Mouse (Mus musculus): ENCODE data around the gene Syt1. TPM values are rescaled to one million over a fixed set of nuclear protein-coding genes. Genes with fewer than 3 reads are reported as not detected.

The Syt1 gene
- polyA plus RNA-seq, 2 experiments from 2014 or later = not detected

DNA sequence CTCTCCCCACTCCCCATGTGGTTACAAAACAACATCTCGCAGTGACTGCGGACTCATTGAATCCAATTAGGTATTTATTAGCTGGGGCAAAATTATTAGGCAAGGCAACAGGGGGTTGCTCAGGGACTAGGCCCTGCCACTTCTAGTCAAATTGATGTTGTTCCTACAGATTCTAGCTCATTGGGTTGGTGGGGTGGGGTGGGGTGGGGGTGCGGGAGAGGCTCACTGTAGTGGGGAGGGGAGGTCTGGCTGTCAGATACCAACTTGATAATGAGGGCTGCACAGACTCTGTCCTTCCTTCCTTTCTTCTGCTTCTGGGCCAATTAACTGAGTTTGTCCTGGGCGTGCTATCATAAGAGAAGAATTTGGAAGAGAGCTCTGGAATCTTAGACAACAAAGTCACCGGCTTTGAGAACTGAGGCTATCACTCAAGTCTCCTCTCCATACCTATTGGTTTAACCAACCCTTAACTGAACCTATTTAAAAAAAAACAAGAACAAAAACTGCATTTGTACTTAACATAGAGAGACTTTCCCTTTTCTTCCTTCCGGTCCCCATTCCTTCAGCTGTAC is 441.1 kb downstream of the Syt1 start:
- ATAC-seq = no peak

- ATAC-seq = no peak
Observed at GRCm38 (mm10) chr10:108568925-108569324, 441.9 kb downstream of the Syt1 start.

DNA sequence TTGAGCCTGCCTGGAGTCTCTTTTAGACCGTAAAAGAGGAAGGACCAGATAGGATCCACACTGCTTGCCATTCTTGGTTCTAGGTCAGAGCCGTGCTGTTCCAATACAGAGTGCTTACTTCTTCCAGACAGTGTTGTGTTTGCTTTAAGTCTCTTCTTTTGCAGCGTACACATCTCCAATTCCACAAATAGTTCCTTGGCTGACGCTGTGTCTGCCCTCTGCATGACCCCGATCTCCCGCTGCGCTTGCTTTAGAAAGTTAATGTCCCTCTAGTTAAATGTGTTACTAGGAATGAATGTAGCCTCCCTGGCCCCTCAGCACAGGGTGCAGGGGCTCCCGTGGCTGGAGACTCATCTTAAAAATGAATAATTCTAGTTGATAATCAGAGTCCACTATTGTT is 442.6 kb downstream of the Syt1 start:
- ATAC-seq = no peak

GRCm38 (mm10) chr10:108567456-108567855 is 443.3 kb downstream of the Syt1 start:
- ATAC-seq = no peak

GRCm38 (mm10) chr10:108559607-108559908 is 451.2 kb downstream of the Syt1 start:
- no peak for ATAC-seq

DNA sequence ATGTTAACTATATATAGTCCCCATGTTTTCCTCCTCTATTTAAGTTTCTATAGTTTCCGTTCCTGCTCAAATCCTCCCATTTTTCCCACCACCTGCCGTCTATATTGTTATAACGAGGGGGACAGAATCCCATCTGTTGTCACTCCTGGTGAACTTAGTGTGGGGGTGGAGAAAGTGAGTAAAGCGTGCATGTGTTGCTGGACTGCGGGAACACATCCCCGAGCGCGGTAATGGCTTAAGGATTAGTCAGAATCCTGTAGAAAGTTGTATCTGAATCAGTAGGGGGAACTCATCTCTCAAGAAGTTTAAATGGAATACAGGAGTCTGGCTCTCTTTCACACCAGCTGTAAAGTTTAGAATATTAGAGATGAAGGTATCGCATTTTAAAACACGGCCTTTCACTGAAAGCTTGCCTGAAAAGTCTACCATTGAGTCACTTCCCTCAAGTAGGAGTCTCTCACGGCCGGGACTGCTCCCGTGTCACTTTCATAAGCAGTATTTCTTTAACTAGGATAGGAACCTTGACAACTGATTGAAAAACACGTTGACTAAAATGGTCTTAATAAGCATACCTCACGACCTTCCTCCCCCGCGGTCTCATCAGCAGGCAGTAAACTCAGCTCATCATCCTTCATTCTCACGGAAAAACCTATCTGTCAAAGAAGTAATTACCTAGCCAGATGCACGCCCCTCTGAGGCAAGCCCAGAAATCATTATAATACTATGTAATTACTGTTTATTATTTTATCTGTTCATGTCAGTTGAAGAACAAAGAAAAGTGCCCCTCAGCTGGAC is 451.8 kb downstream of the Syt1 start:
- ATAC-seq = no peak

DNA sequence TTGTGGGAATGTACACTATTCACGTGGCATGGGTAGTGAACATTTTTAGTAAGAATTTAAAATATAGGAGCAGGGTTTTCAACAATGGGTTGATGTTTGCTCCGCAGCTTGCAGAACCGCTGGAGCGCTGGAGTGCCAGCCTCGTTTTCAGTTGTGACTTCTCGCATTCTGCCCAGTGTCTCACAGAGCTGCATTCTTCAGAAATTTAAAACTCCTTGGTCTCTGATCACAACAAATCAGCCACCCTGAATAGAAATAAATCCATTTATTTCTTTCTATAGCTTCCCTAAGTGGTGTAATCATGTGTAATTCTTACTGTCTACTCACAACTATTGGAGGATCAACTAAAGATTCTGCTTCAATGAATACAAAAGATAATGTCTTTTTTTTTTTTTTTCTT is 458.2 kb downstream of the Syt1 start:
- ATAC-seq = no peak

DNA sequence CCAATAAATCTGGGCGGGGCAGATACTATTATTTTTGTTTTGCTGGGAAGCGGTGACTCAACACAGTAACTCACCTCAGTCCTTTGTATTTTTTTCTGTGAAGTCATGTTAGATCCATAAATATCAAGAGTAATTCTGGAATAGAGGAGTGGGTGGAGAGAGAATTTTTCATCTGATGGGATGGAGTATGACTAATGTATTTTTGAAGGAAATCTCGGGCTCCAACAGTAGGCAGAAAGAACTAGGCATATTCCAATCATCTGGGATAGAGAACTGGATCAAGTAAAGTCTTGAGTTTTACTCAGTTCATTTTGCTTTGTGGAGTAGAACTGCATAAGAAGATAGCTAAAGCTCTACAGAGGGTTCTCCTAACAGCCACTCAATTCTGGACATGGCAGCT is 465.1 kb downstream of the Syt1 start:
- ATAC-seq = no peak

GRCm38 (mm10) chr10:108541555-108541954 is 469.2 kb downstream of the Syt1 start:
- ATAC-seq = no peak

GRCm38 (mm10) chr10:108538546-108538945 is 472.2 kb downstream of the Syt1 start:
- ATAC-seq = no peak

GRCm38 (mm10) chr10:108537641-108538040 is 473.1 kb downstream of the Syt1 start:
- ATAC-seq = no peak

DNA sequence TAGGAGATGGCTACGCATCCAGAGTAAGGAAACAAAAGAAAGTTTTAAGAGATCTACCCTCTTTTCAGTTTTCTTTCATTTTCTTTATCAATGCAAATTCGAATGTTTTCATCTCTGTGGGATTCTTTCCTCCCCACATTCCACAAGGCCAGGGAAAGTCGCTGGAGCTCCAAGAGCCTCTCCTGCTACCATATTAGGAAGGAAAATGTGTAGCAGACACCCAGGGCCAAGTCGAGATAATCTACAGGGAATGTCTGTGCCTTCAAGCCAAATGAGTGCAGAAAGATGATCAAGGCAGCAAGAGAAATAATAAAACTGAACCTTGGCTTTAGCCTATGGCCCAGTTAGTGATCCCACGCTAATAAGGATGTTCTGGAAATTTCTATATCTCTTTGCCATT is 474.9 kb downstream of the Syt1 start:
- ATAC-seq = no peak

- ATAC-seq = no peak
Observed at GRCm38 (mm10) chr10:108534112-108534511, 476.7 kb downstream of the Syt1 start.

GRCm38 (mm10) chr10:108532916-108533315 is 477.9 kb downstream of the Syt1 start:
- ATAC-seq = no peak

DNA sequence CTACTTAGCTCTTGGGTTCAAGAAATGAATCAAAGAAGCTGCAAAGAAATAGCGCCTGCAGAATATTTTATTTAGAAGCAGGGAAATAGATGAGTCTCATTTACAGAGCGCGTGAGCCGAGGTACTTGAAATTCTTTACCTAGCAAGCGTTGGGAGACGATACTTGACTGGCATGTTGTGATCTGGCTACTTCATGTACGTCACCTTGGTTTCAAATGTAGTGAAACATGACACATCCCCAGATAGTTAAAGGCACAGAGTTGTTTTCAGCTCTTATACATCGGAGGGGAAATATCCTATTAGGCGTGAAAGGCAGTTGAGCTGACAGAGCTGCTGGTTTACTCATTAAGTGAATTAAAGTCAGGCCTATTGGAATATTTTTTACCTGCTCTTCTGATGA is 478.5 kb downstream of the Syt1 start:
- no peak for ATAC-seq

DNA sequence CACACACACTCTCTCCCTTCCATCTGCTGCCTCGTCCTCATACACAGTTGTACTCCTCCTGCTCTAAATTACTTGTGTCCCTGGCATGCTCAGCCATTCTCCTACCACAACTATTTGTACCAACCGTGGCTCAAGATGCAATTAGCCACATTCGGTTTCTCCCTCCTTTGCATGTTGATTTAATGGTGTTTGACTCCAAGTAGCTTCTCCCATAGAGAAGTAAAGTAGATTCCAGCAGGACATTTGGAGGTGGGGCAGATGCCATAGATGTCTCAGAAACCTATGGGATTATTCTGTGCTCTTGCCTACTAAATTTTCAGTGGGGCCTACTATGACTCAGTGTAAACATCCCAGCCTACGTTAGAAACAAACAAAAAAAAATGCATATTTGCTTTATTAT is 479.1 kb downstream of the Syt1 start:
- no peak for ATAC-seq

DNA sequence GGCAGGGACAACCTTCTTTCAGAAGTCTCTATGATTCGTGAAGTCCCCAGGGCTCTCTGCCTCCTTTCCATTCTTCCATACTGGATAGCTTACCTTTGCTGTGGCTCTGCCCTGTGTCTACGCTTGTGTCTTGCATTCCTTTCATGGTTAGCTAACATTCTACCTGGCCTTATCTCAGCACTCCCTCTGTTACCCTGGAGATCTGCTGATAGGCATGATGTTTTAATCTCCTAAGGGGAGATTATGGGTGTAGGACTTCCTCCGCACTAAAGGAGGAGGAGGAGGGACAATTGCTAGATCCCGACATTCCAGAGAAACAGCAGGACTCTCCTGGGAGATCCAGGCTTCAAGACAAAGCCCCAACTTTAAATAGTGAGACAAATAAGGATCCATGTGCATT is 479.7 kb downstream of the Syt1 start:
- ATAC-seq = no peak

GRCm38 (mm10) chr10:108528338-108528737 is 482.4 kb downstream of the Syt1 start:
- no peak for ATAC-seq

GRCm38 (mm10) chr10:108525506-108525905 is 485.3 kb downstream of the Syt1 start:
- no peak for ATAC-seq

DNA sequence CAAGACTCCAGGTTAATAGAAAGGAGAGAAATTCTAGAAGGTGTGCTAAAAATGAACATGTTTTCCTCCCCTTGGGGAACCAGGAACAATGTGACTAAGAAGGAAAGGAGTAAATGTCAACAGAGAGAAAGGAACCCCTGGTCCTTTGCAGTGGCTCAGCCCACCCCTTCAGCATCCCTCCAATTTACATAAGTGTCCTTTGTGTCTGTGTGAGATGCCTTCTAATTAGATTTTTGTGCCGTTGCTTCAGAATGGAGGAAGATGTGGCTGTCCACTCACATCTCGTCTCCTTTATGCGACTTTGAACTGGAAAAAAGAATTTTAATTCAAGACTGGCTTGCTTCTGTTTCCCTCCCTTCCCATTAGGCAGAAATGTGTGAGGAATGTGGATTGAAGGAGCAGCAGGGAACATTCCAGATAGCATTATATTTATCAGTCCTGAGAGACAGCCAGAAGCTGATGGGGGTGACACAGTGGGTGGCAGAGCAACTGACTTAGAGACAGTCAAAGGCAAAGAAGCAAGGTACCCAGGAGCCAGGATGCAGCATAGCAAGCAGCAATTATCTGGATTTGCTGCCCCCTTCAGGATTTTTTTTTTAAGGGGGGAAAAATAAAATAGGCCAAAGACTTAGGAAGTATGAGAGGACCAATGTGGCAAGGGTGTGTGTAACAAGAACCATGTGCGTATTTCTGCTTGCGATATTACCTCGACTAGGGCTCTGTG is 486.3 kb downstream of the Syt1 start:
- ATAC-seq = no peak

GRCm38 (mm10) chr10:108519156-108519555 is 491.6 kb downstream of the Syt1 start:
- no peak for ATAC-seq

GRCm38 (mm10) chr10:108517076-108517475 is 493.7 kb downstream of the Syt1 start:
- no peak for ATAC-seq

GRCm38 (mm10) chr10:108514671-108515070 is 496.1 kb downstream of the Syt1 start:
- ATAC-seq = no peak

DNA sequence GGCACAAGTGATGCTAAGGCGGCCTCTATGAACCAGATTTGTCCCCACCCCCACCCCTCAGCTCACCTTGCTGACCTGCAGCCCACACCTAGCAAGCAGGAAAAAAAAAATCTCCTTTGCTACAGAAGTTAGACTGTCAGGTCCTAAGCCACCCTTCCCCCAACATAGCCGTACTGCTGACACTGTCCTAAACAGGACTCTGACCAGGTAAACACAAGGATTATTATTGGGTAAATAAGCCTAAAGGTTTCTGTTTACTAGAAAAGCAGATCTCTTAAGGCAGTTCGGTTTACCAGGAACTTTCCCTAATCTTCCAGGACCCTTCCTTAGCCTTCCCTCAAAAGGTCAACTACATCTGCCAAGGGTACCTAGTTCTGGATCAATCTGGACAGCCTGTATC is 501.2 kb downstream of the Syt1 start:
- ATAC-seq = no peak

Data from CD4-positive, CD25-positive, alpha-beta regulatory T cell, adult 4 months (primary cell).